Mouse (Mus musculus) right cerebral cortex, postnatal 25 days (tissue): Measurements from ENCODE around the gene Arhgap27.
"Not testable (repeated sequence)": the region's sequence is repeated elsewhere in the genome, so short reads cannot be mapped to it uniquely, and the experiment has no call there.

Source experiments
- DNase-seq: peaks from one replicate; pipeline ENCODE4 v3.0.0; 2022

Arhgap27 gene

DNA sequence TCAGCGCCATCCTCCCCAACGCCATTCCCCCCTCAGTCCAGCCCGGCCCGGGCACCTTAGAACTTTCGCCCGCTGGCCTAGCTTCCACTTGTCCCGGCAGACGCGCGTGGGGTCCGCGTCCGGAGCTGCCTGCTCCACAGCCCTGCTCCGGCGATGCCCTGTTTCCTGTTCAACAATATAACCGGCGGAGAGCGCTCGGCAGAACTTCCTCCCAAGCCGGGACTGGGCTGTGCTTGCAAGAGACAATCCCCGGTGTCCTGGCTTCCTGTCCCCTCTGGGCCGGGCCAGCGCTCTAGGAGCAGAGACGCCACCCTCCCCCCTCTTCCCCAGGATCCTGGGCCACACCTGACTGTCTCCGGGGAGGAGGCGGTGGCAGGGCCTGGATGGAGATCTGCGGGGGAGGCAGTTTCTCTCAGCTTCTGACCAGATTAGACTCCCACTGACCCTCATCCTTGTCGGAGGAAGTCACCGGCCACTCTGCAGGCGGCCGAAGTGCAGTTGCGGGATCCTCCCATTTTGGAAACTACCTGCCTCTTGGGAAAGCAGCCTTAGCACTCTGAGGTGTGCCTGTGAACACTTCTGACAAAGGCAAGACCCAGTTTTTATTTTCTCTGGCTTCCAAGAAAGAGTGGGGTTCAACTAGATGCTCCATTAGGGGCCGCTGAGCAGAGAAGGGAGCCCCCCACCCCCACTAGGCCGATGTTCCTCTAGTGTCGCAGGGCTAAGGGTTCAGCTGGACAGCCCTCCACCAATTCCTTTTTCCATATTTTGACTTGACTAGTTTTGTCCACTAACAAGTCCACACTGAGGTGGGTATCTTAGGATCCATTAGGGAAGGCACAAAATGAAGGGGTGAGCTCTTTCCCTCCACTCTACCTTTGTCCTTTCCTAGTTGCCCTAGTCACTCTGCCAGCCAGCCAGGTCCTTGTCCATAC lies at the start of gene Arhgap27:
Gene Arhgap27 (minus strand): TSS at position 479 of the 935 bp plus-strand sequence.
- DNase-seq: no peak

DNA sequence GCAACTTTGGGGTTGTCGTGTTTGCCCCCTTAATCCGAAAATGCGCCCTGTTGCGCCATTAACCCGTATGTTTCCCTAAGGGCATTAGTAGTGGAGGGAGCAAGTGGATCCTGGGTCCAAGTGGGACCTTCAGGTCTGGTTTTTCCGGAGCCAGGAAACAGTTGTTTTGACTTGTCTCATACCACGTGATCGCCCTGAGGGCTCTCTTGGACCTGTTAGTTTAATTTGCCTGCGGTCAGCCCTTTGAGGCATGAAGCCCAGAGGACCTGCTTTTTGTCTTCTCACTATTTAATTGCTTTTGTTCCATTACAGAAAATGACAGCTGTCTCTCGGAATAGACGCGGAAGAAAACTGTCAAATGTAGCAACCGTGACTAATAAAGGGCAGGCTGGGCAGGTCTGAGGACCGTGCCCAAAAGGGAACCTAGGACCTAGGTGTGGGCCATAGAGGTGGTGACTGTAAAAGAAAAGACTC lies 49.5 kb upstream of the Arhgap27 start:
- DNase-seq: no peak

DNA sequence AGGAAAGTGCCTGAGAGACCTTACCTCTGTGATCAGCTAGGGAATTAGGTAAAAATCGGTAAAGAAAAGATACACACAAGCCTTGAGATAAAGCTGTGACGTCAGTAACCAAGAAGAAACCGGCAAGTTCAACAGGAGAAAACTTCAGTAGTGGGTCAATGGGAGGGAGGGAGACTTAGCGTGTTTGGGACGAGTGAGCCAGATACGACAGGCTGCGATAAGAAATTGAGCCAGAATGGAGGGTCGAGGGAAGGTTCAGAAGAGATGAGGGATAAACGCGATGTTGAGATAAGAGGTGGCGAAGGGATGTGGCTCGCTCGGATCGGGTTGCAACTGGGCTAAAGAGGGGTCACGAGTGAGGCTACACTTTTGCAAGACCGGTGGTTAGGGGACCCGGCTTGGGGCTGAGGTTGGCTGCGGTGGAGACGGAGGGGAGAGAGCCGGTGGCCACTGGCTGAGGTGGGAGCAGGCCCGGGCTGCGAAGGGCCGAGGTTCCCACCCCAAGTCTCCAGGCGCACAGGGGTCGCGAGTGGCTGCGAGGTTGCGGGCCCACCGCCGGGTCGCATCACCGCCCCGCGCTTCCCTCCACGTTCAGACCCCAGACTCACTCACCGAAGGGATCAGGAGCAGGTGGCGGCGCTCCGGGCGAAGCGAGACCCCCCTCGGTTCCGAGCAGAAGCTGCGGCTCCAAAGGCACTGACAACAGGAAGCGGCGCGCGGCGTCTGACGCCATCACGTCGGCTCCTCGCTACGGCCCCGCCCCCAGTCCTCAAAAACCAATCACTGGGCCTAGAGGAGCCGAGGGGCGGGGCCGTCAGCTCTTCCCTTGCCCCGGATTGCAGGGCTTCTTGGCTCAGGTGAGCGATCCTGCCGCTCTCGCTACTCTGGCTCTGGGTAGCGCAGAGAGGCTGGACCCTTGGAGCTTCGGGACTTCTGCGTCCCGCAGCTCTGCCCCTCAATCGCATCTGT lies 48.8 kb upstream of the Arhgap27 start, which contains the start of gene Plekhm1:
Gene Plekhm1 (minus strand): TSS at position 707 of the 969 bp plus-strand sequence.
- peak; percentile 95 for DNase-seq

DNA sequence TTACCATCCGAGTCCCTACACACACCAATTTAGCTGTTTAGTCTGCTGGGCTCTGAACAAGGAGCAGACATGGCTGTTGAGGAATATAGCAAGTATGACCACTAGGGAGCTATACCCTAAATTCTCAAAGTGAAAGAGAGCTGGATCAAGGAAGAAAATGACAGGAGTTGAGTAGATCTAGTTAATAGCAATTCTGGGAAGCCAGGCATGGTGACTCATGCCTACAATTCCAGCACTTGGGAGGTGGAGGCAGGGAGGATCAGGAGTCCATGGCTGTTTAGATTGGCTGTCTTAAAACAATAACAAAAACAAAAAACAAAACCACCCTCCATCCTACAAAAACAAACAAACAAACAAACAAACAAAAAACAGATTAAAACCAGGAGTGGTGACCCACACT lies 47.8 kb upstream of the Arhgap27 start:
- no peak for DNase-seq

DNA sequence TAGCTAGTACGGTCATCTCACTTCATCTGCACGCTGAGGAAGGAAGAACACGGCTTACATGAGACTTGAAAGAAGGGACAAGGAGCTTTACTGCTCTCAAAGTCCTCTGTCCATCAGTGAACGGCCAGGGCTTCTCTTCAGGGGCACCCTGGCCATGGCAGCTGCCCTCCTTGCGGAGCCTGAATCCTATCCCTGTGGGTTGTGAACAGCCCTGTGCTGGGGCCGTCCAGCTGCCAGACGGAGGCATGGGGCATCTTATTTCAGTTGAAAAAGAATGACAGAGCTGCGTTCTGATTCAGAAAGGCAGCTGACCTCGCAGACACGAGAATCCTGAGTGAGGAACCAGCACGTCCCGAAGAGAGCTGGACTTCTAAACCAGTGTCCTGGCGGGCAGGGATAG lies 45.4 kb upstream of the Arhgap27 start:
- DNase-seq: no peak

DNA sequence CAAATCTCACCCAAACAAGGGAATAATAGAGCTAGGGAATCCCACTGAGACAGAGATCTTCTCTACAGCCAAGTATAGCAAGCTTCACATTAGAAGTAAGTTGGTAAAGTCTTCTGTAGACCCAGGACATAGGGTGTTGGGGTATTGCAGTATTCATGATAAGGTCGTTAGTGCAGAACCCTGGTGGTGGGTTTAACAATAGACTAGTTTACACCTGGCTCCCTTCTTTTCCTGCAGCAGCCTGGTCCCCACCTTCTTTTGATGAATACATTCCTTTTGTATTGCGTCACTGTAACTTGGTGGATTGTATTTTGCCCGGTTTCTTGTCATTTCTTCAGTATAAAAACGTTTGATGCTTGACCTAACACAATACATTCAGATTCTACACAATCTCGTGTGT lies 43.6 kb upstream of the Arhgap27 start:
- DNase-seq: not testable (repeated sequence)

DNA sequence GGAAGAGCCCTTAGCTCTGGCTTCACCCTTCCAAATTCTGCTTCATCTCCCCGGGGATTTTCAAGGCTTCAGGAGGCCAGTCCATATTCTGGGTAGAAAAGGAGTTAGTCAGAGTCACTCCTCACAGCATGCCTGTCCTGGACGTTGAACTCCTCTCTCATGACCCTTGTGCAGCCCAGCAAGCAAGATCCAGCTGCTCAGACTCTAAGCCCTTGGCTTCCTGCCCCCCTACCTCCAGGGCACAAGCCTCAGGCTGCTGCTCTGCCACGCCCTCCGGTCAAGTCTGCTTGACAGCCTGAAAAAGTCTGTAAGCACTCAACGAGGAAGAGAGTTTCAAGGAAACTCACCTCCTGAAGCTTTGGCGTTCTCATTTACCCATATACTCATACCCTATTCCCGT lies 43.1 kb upstream of the Arhgap27 start:
- DNase-seq: no peak

DNA sequence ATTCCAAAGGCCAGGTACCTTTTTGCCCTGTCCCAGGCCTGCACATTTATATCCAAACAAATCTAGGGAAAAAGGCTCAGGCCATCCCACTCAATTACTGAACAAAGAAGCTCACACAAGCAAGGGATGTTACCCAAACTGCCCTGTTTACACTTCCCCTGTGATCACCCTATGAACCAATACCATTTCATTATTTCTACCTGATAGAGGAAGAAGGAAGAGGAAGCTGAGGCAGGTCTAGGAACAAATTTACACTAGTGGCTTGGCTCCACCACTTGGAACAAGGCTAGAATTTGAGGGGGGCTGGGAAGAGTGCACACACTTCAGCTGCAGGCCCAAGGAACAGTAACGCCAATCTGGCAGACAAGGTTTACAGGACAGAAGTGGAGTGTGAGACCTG lies 42.3 kb upstream of the Arhgap27 start:
- DNase-seq: no peak

DNA sequence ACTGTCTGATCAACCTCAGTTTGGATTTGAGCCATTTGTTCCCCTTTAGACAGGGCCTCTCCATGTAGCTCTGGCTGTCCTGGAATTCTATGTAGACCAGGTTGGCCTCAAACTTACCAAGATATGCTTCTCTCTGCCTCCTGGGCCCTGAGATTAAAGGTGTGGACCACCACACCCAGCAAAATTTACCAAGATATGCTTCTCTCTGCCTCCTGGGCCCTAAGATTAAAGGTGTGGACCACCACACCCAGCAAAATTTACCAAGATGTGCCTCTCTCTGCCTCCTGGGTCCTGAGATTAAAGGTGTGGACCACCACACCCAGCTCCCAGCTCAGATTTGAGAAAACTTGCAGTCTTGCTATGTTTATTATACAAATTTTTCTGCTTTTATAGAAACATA lies 41.1 kb upstream of the Arhgap27 start:
- no peak for DNase-seq

DNA sequence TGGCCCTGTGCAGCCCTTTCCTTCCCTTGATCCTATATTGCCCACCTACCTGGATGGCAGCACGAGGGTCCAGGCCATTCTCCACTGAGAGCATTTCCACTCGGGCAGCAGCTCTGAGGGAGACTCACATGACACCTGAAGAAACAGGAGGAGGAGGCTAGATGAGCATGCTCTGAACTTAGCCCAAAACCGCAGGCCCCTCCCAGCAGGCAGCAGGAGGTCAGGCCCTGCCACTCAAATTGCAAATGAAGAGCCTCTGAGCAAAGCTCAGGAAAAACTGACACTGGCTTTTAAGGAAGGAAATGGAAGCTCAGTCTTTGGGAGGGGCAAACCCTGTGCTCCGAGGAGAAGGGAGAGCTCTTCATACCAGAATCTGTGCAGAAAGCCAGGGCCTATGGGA lies 40.3 kb upstream of the Arhgap27 start:
- no peak for DNase-seq

DNA sequence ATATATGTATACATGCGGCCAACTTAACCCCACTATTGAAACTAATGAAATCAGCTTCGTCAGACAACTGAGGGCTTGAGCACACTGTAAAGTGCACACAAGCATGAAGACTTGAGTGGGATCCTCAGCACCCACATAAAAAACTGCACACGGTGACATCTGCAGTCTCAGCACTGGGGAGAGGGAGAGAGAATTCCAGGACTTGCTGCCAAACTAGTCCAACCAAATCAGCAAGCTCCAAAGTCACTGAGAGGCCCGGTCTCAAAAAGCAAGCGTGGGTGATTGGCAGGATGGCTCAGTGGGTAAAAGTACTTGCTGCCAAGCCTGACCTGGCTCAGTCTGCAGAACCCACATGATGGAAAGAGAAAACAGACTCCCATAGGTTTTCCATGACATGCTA lies 39.2 kb upstream of the Arhgap27 start:
- DNase-seq: no peak

DNA sequence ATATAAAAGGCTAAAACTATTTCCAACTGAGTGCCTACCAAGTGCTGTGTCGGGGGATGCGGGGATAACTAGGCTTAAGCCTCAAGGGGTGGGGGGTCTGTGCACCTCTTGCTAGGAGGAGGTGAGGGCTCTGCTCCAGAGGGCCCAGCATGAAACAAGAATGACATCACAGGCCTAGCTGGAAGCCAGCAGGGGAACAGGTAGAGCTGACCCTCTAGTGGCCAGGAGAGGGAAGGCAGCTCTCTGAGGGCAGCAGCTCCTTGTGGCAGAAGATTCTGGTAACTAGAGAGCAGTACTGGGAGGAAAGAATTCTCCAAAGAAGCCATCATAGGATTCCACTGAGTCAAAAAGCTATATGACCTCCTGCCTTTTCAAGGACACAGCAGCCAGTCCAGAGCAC lies 38.7 kb upstream of the Arhgap27 start:
- DNase-seq: peak; percentile 37

DNA sequence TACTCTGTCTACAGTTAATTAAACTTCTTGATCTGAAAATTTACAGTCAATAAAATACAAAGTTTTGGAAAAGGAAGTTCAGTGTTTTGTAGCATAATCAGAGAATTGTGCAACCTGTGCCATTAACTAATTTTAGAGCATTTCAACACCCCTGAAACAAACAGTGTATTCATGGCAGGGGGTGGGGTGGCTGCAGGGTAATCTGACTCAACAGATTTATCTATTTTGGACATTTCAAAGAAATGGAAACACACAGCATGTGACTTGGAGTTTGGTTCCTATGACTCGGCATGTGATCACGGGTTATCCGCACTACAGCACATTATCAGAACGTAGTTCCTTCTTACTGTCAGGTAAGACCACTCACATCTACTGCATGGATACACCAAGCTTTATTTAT lies 36.5 kb upstream of the Arhgap27 start:
- DNase-seq: no peak

DNA sequence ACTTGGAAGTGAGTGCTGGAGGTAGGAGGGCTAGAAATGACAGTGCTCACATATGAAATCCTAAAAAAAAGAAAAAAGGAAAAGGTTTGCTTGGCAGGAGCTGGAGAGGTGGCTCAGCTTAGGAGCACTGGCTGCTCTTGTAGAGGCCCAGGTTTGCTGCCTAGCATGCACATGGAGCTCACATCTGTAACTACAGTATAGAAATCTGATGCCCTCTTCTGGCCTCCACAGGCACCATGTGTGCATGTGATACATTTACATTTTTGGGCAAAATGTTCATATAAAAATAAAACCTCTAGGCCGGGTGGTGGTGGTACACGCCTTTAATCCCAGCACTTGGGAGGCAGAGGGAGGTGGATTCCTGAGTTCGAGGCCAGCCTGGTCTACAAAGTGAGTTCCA lies 35.6 kb upstream of the Arhgap27 start:
- no peak for DNase-seq

DNA sequence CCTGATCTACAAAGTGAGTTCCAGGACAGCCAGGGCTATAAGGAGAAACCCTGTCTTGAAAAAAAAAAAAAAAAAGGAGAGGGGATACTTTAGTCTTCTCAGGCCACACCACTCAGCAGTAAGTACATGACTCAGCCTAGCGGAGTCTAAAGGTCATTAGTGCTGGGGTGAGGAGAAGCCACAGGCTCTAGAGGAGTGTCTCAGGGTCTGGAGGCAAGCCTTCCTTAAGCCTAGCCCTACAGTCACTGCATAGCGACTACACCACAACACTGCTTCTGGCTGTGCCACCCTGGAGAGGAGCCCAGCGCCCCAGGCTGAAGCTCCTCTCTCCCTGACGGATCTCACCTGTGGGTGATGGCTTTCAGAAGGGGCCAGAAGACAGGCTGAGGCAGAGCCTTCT lies 33.2 kb upstream of the Arhgap27 start:
- DNase-seq: no peak

DNA sequence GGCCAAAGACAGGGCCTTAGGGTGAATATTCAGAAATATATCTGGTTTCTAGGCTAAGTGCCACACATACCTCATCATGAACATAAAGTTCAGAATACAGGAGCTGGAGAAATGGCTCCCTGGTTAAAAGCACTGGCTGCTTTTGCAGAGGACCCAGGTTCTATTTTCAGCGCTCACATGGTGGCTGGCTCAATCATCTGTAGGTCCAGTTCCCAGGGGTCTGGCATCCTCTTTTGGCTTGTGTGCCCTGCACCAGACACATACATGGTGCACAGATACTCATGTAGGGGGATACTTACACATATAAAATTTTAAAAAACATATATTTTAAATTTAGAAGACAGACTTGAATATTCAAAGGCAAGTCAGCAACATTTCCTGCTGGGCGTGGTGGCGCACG lies 32.7 kb upstream of the Arhgap27 start:
- no peak for DNase-seq

DNA sequence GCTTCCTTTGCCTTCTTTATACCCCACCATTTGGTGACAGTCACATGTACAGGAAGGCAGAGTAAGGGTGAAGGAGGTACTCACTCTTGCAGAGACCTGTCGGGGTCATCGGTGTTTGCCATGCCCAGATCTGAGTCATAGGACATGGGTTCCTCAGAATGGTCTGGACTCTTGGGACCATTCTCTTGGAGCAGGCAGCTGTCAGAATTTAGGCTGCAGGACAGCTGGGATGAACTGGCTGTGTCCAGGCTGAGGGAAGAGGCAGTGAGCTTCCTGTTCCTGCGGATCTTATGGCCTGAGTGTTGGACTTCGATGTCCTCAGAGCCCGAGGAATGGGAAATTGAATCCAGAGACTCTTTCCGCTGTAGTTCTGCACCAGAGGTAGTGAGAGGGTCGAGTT lies 31.1 kb upstream of the Arhgap27 start:
- no peak for DNase-seq

DNA sequence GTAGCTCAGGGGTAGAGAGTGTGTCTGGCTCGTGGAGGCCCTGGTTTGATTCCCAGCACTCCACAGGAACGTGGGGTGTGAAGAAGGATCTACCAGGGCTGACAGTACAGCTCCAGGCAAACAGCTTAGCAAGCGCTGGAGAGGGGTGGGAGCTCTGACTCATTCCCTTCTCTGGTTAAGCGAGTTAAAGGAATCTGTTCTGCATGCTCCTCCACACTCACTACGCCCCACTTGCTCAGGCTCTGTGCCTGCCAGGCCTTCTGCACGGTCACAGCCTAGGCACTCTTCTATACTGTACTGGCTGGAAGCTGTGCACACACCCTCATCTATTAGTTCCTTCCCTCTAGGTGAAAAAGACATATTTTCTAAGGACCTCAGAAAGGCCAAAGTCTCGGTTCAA lies 30.5 kb upstream of the Arhgap27 start:
- no peak for DNase-seq

DNA sequence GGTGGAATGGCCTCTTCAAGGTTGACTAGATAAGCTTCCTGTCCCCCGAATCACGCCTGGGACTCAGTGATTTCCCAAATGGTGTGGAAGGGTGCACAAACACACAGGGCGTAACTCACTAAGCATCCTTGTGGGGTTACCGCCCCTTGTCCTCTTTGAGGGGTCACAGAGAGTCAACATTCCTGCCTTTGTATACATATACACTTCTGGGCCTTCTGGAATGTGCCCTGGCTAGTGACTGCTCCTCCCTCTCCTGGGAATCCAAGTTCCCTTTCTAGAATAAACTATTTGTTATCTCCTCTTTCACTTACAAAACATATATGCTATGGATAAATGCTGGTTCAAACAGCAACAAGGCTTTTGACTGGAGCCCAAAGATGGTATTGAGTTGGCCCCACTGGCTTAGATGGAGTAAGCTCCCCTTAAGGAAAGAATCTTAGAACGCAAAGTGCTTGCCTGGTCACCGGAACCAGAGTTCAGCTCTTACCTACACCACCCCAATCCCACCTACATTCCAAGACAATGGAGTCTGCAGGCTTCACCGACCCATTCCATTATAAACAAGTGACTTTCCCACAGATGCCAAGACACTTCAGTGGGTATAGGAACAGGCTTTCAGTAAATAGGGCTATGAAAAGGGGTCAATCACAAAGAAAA lies 24.5 kb upstream of the Arhgap27 start:
- DNase-seq: no peak

DNA sequence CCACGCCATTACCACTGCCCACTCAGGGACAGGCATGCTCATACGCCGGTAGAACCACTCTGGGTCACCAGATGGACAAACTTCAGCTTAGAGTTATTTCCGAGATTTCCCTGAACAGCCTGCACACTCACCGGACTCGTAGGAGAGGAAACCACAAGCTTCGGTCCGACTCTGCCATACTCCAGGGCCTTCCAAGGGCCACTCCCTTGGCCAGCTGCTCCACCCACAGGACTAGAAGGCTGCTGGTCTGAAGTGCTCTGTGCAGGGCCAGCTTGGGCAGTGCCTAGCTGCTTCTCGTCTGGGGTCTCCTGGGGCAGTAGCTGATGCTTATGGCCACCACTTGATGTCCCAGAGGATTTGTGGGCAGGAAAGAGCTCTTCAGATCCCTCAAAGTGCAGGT lies 23.3 kb upstream of the Arhgap27 start:
- no peak for DNase-seq

DNA sequence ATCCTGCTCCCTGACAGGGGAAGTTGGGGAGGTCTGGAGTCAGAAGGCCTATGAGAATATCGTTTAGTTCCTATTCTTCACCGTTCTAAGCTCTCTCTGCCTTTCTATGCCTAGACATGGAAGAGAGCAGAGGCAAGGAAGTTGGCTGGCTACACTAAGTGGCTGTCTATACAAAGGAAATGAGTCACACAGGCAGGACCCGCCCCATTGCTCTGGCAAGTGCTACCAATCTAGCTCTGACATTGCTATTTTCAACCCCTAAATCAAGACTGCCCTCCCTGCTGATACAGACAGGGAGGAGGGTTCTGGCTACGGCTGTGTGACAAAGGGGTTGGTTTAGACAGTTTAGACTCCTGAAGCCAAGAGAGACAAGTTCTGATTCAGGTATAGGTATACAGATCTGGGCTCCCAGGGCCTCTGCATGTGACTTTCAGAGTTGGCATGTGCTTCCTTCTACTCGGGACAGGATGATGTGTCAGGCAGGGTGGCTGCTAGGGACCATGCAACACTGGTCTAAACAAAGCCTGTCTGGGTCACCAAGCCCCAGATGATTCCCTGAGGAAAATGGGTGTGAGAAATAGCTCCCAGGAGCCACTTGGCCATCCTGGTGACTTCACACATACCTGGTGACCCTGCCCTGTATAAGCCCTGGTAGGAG lies 18.6 kb upstream of the Arhgap27 start:
- DNase-seq: peak; percentile 43

DNA sequence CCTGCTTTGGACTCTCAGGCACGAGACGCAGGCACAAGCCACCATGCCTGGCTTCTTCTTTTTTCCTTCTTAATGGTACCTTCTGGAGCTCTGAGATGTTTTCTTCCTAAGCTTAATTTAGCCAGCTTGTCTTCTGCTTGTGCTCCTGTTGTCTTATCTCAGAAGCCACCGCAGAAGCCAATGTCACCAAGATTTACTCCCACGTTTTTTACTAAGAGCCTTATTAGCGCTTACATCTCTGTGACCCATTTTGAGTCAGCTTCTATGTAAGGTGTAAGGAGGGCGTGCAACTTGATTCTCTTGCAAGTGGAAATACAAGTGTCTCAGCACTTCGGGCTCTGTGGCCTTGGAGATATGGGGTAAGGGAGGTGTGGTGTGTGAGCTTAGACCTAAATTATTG lies 18.0 kb upstream of the Arhgap27 start:
- no peak for DNase-seq
